Mouse (Mus musculus): ENCODE measurements at regions not wholly inside any gene's neighbourhood (a gene's known extent, or its start where the extent isn't known, plus 50 kb on each side); places are given as distances from the start of the nearest gene placed in this dataset.
"Not testable (repeated sequence)": the region's sequence is repeated elsewhere in the genome, so short reads cannot be mapped to it uniquely, and the experiment has no call there.

GRCm38 (mm10) chr17:83039563-83039962 lies 175.5 kb upstream of the Pkdcc start:
- no peak overlapping the region for H3K9ac ChIP-seq (ENCODE audit: low read length)
- H3K4me1 ChIP-seq (ENCODE audit: control insufficient read depth, insufficient read depth, low read length), result 0 out of 2 replicates have a peak, but pooled peaks cover 4% of the 10 kb centered on the region
- no peak overlapping the region for H3K4me3 ChIP-seq (ENCODE audit: low read length)
- H3K9me3 ChIP-seq (replicated peaks; ENCODE audit: control insufficient read depth, low read length), result no peaks in the 10 kb centered on the region
- H3K4me2 ChIP-seq (ENCODE audit: low read depth, low read length), result no peak overlapping the region
- 88% methylated on average over 3 of the region's 3 CpGs for whole genome bisulfite sequencing
- H3K27me3 ChIP-seq (ENCODE audit: control insufficient read depth, insufficient read depth, low read length), result no peaks in the 10 kb centered on the region
- no peaks in the 10 kb centered on the region for H3K36me3 ChIP-seq (ENCODE audit: control insufficient read depth, insufficient read depth)
- no peak for ATAC-seq (replicated peaks; ENCODE audit: extremely low read depth, insufficient read depth, low FRiP score)
- no peak overlapping the region for H3K27ac ChIP-seq (ENCODE audit: low read length)

DNA sequence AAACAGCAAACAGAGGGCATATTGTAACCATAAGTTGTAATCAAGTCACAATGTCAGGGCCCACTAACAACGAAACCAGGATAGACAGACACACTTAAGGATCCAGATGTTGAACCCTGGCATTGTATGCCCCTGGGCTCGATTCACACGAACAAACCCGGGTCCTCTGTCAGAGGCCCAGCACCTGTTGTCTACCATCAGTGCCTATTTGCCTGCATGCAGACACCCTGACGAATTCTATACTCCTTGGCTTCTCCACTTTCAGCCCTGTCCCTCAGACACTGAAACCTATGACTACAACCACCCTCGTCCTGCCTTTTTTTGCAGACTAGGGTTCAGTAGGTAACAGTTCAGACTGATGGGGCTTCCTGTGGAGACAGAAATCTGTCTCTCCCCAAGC lies 170.6 kb upstream of the Pkdcc start:
- Histone ChIP-seq H3K4me2 (ENCODE audit: low read depth, low read length) (no peak overlapping the region), H3K4me3 (ENCODE audit: low read length) (no peak overlapping the region), H3K27ac (ENCODE audit: low read length) (no peak overlapping the region), H3K4me1 (ENCODE audit: control insufficient read depth, insufficient read depth, low read length) (peaks cover 5% of the 10 kb centered on the region; the same call in 1 of the 2 replicates), H3K9me3 (replicated peaks; ENCODE audit: control insufficient read depth, low read length) (no peaks in the 10 kb centered on the region), H3K9ac (ENCODE audit: low read length) (no peak overlapping the region), H3K27me3 (ENCODE audit: control insufficient read depth, insufficient read depth, low read length) (no peaks in the 10 kb centered on the region), H3K36me3 (ENCODE audit: control insufficient read depth, insufficient read depth) (no peaks in the 10 kb centered on the region)
- WGBS, result 81% methylated on average over 6 of the region's 6 CpGs
- no peak for ATAC-seq (replicated peaks; ENCODE audit: extremely low read depth, insufficient read depth, low FRiP score)

DNA sequence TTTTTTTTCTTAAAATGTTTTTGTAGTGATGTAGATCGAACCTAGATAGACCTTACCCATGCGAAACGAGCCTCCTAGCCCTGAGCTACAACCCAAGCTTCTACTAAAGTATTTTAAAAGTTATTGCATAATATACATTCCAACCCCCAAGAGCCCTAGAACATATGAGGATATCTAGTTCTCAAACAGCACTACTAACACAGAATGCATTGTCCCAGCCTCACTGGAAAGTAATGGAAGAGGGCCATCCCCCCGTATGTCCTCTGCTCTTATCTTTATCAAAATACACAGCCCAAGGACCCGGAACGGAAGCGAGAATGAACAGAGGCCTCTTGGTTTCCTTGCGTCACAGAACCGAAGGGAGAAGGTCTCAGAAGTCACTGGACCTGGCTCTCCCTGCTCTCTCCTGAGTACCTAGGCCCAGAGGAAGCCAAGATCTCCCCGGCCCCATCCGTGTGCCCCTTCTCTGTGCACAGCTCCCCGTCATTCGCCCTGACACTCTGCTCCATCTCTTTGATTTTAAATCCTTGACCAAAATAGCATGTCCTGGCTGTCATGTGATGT lies 165.0 kb upstream of the Pkdcc start:
- Histone ChIP-seq H3K4me1 (ENCODE audit: control insufficient read depth, insufficient read depth, low read length) (peaks cover 13% of the 10 kb centered on the region), H3K4me3 (ENCODE audit: low read length) (no peak overlapping the region), H3K36me3 (ENCODE audit: control insufficient read depth, insufficient read depth) (no peaks in the 10 kb centered on the region), H3K27me3 (ENCODE audit: control insufficient read depth, insufficient read depth, low read length) (no peaks in the 10 kb centered on the region), H3K9me3 (replicated peaks; ENCODE audit: control insufficient read depth, low read length) (peaks cover 4% of the 10 kb centered on the region; the same call in 1 of the 2 replicates), H3K27ac (ENCODE audit: low read length) (no peak overlapping the region), H3K9ac (ENCODE audit: low read length) (no peak overlapping the region), H3K4me2 (ENCODE audit: low read depth, low read length) (no peak overlapping the region)
- ATAC-seq (replicated peaks; ENCODE audit: extremely low read depth, insufficient read depth, low FRiP score), result peak; percentile 32; the same call in 1 of the 2 replicates
- 38% methylated on average over 13 of the region's 13 CpGs for WGBS

- H3K36me3 ChIP-seq (ENCODE audit: control insufficient read depth, insufficient read depth), result no peaks in the 10 kb centered on the region
- no peak overlapping the region for H3K4me3 ChIP-seq (ENCODE audit: low read length)
- H3K9me3 ChIP-seq (replicated peaks; ENCODE audit: control insufficient read depth, low read length), result peaks cover 4% of the 10 kb centered on the region; the same call in 1 of the 2 replicates
- H3K27ac ChIP-seq (ENCODE audit: low read length), result no peak overlapping the region
- peaks cover 13% of the 10 kb centered on the region for H3K4me1 ChIP-seq (ENCODE audit: control insufficient read depth, insufficient read depth, low read length)
- no peak overlapping the region for H3K9ac ChIP-seq (ENCODE audit: low read length)
- no peaks in the 10 kb centered on the region for H3K27me3 ChIP-seq (ENCODE audit: control insufficient read depth, insufficient read depth, low read length)
- no peak for ATAC-seq (replicated peaks; ENCODE audit: extremely low read depth, insufficient read depth, low FRiP score)
- WGBS, result 82% methylated on average over 11 of the region's 11 CpGs
- H3K4me2 ChIP-seq (ENCODE audit: low read depth, low read length), result no peak overlapping the region
Measured at GRCm38 (mm10) chr17:83050591-83051197, 164.4 kb upstream of the Pkdcc start.

DNA sequence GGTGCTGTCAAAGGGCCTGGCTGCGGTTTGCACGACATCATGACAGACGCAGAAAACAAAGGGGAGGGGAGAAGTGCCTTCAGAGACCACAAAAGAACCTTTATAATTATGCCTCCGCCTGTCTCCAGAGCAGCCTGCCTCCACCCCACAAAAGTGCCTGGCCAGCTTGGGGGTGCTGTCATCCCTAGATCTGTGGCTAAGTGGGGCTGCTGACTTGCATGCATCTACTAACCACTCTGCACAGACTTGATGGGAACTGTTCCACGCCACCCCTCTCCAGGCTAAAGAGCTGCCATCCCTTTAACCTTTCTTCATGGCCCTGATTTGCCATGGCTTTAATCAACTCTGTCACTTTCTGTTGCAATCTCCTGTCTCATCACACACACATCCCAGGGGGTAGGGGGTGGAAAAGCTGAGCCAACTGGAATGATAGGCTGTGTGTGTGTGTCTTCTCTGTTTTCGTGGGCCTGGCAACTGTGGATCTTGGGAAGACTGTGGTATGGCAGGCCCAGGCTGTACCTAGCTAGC lies 162.4 kb upstream of the Pkdcc start:
- H3K36me3 ChIP-seq (ENCODE audit: control insufficient read depth, insufficient read depth), result no peaks in the 10 kb centered on the region
- no peak overlapping the region for H3K4me3 ChIP-seq (ENCODE audit: low read length)
- WGBS, result 61% methylated on average over 6 of the region's 6 CpGs
- H3K27me3 ChIP-seq (ENCODE audit: control insufficient read depth, insufficient read depth, low read length), result no peaks in the 10 kb centered on the region
- H3K4me2 ChIP-seq (ENCODE audit: low read depth, low read length), result no peak overlapping the region
- peaks cover 4% of the 10 kb centered on the region; the same call in 1 of the 2 replicates for H3K9me3 ChIP-seq (replicated peaks; ENCODE audit: control insufficient read depth, low read length)
- H3K9ac ChIP-seq (ENCODE audit: low read length), result no peak overlapping the region
- H3K4me1 ChIP-seq (ENCODE audit: control insufficient read depth, insufficient read depth, low read length), result peaks cover 13% of the 10 kb centered on the region
- H3K27ac ChIP-seq (ENCODE audit: low read length), result no peak overlapping the region
- ATAC-seq (replicated peaks; ENCODE audit: extremely low read depth, insufficient read depth, low FRiP score), result no peak

GRCm38 (mm10) chr17:83057832-83058231 lies 157.3 kb upstream of the Pkdcc start:
- H3K4me3 ChIP-seq (ENCODE audit: low read length), result no peak overlapping the region
- peaks cover 4% of the 10 kb centered on the region; the same call in 1 of the 2 replicates for H3K9me3 ChIP-seq (replicated peaks; ENCODE audit: control insufficient read depth, low read length)
- H3K36me3 ChIP-seq (ENCODE audit: control insufficient read depth, insufficient read depth), result no peaks in the 10 kb centered on the region
- H3K4me1 ChIP-seq (ENCODE audit: control insufficient read depth, insufficient read depth, low read length), result no peaks in the 10 kb centered on the region
- WGBS, result 34% methylated on average over 3 of the region's 3 CpGs
- H3K27me3 ChIP-seq (ENCODE audit: control insufficient read depth, insufficient read depth, low read length), result no peaks in the 10 kb centered on the region
- H3K4me2 ChIP-seq (ENCODE audit: low read depth, low read length), result no peak overlapping the region
- H3K9ac ChIP-seq (ENCODE audit: low read length), result no peak overlapping the region
- no peak overlapping the region for H3K27ac ChIP-seq (ENCODE audit: low read length)
- no peak for ATAC-seq (replicated peaks; ENCODE audit: extremely low read depth, insufficient read depth, low FRiP score)

DNA sequence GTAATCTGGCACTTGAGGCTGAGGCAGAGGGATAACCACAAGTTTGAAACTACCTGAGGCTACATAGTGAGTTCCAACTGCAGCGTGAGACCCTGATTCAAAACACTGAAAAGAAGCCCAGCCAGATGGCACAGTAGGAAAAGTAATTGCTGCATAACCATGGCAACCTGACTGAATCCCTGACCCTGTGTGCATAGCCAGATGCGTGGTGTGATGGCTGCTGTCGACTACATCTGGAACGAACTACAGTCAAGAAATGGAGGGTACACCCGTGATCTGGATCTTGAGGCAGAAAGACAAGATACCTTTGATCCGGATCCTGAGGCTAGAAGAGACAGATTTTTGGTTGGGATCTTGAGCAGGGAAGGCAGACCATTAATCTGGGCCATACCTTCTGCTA lies 153.2 kb upstream of the Pkdcc start:
- 67% methylated on average over 6 of the region's 6 CpGs for WGBS
- H3K4me2 ChIP-seq (ENCODE audit: low read depth, low read length), result no peak overlapping the region

DNA sequence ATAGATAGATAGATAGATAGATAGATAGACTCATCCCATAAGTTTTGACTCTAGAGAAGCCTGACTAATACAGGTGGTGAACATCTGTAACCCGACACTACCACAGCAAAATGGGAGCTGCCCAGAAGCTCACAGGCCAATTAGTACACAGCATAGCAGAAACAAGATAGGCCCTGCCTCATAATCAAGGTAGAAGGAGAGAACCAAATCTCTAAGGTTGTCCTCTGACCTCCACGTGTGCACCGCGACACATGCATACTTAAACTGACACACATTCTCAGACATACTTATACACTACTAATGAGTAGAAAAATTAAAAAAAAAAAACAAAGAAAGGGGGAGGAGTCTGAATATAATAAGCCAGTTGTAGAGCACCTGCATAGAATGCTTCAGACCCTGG lies 151.2 kb upstream of the Pkdcc start:
- Histone ChIP-seq H3K9me3 (replicated peaks; ENCODE audit: control insufficient read depth, low read length) (no peaks in the 10 kb centered on the region), H3K9ac (ENCODE audit: low read length) (no peak overlapping the region), H3K4me1 (ENCODE audit: control insufficient read depth, insufficient read depth, low read length) (peaks cover 7% of the 10 kb centered on the region), H3K4me3 (ENCODE audit: low read length) (no peak overlapping the region), H3K27me3 (ENCODE audit: control insufficient read depth, insufficient read depth, low read length) (no peaks in the 10 kb centered on the region), H3K27ac (ENCODE audit: low read length) (no peak overlapping the region), H3K36me3 (ENCODE audit: control insufficient read depth, insufficient read depth) (no peaks in the 10 kb centered on the region), H3K4me2 (ENCODE audit: low read depth, low read length) (no peak overlapping the region)
- 47% methylated on average over 4 of the region's 4 CpGs for WGBS
- no peak for ATAC-seq (replicated peaks; ENCODE audit: extremely low read depth, insufficient read depth, low FRiP score)

More for the DNA sequence above, 153.2 kb upstream of the Pkdcc start:
- peaks cover 3% of the 10 kb centered on the region; the same call in 1 of the 2 replicates for H3K4me1 ChIP-seq (ENCODE audit: control insufficient read depth, insufficient read depth, low read length)
- H3K9me3 ChIP-seq (replicated peaks; ENCODE audit: control insufficient read depth, low read length), result no peaks in the 10 kb centered on the region
- H3K27ac ChIP-seq (ENCODE audit: low read length), result no peak overlapping the region
- no peak overlapping the region for H3K4me3 ChIP-seq (ENCODE audit: low read length)
- no peak overlapping the region for H3K9ac ChIP-seq (ENCODE audit: low read length)
- no peaks in the 10 kb centered on the region for H3K27me3 ChIP-seq (ENCODE audit: control insufficient read depth, insufficient read depth, low read length)
- no peak for ATAC-seq (replicated peaks; ENCODE audit: extremely low read depth, insufficient read depth, low FRiP score)
- H3K36me3 ChIP-seq (ENCODE audit: control insufficient read depth, insufficient read depth), result no peaks in the 10 kb centered on the region

GRCm38 (mm10) chr17:83064376-83064775 lies 150.7 kb upstream of the Pkdcc start:
- not testable (repeated sequence) for ATAC-seq (replicated peaks; ENCODE audit: extremely low read depth, insufficient read depth, low FRiP score); H3K4me3 ChIP-seq (ENCODE audit: low read length); H3K9me3 ChIP-seq (replicated peaks; ENCODE audit: control insufficient read depth, low read length); H3K27ac ChIP-seq (ENCODE audit: low read length); H3K27me3 ChIP-seq (ENCODE audit: control insufficient read depth, insufficient read depth, low read length); H3K9ac ChIP-seq (ENCODE audit: low read length); H3K36me3 ChIP-seq (ENCODE audit: control insufficient read depth, insufficient read depth); H3K4me2 ChIP-seq (ENCODE audit: low read depth, low read length)
- peaks cover 12% of the 10 kb centered on the region for H3K4me1 ChIP-seq (ENCODE audit: control insufficient read depth, insufficient read depth, low read length)
- 33% methylated on average over 9 of the region's 12 CpGs for WGBS
